In the genomic region with DNA sequence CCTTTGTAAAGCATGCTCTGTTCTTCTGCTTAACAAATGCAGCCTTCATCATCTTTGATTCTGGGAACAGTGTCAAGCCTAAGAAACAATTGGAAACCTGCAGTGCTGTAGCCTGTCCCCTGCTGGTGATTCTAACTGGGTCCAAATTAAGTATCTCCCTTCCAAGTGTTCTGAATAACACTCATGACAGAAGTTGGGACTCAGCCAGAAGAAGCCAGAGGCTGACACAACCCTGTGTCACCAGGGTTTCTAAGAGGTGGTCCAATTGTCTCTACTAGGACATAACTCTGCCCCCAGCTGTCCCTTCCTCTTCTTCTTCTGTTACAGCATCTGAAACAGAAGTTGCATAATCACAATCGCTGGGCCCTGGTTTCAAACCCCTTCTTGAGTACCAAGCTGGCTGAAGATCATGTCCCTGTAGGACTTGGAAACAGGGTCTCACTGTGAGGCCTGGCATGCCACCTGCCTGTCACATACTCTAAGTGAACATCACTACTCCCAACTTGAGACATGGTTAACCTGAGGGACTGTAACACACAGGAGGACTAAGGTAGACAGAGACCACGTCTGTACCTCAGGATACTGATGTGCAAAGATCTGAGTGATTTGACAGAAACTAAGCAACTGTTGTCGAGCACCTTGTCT, we compare ENCODE assay signal across 10 mouse cellular contexts.
DNase-seq lines count a peak whose midpoint lies in the region; ATAC-seq and TF ChIP-seq lines count a peak whose summit lies in the region.
"Had no signal": no experiment of that assay in that cellular context is flagged by ENCODE, and none has a peak within 500 bp of the region (broad histone marks: within the 10 kb centered on the region; RNA-seq: fewer than 3 reads in every experiment).

No protein-coding gene starts in this region.

- DNase-seq in heart, postnatal 10 days, result peak; percentile 20 to 37
- DNase-seq in heart, postnatal 36 days, result no peak
- peak; percentile 58 for DNase-seq in lung, postnatal 0 days (ENCODE audit: low spot score)
- no peak for DNase-seq in lung, adult 2 months
- peak; percentile 71 for DNase-seq in cerebellum, adult 8-10 months
- peak; percentile 71 for DNase-seq in midbrain, postnatal 0 days (ENCODE audit: low spot score)
- DNase-seq in retina, embryonic 14.5 days (ENCODE audit: low spot score), result no peak
- no peak for DNase-seq in urinary bladder, postnatal 14 days (ENCODE audit: low spot score)
- DNase-seq: adrenal gland, postnatal 14 days had no signal

- peak; percentile 57 for ATAC-seq in lung, postnatal 0 days
- ATAC-seq in midbrain, postnatal 0 days (ENCODE audit: low FRiP score), result no peak; the same call in 1 of the 2 replicates

- H3K4me1 ChIP-seq in lung, postnatal 0 days (ENCODE audit: insufficient read depth, low read depth, low read length), result no peaks in the 10 kb centered on the region
- H3K4me1 ChIP-seq in lung, adult 2 months (ENCODE audit: control insufficient read depth, insufficient read depth, low read length), result peaks cover 4% of the 10 kb centered on the region
- H3K4me1 ChIP-seq in midbrain, postnatal 0 days (ENCODE audit: insufficient read depth, low read length), result no peaks in the 10 kb centered on the region
- H3K4me1 ChIP-seq: embryonic facial prominence, embryonic 10.5 days had no signal

- no peak for TF ChIP-seq EP300 in lung, postnatal 0 days (IDR thresholded peaks at IDR 0.05)

- H3K9ac ChIP-seq in lung, postnatal 0 days (replicated peaks; ENCODE audit: low read depth), result no peak overlapping the region
- H3K9ac ChIP-seq in midbrain, postnatal 0 days (replicated peaks; ENCODE audit: low read length, poor library complexity, severe bottlenecking), result no peak overlapping the region

- intact Hi-C loops in heart, postnatal 10 days (cut with DNase I), result no loop called here
- intact Hi-C loops in heart, postnatal 36 days (cut with DNase I), result no loop called here

- H3K4me2 ChIP-seq in lung, postnatal 0 days (replicated peaks; ENCODE audit: low read depth, low read length), result no peak overlapping the region
- no peak overlapping the region for H3K4me2 ChIP-seq in midbrain, postnatal 0 days (ENCODE audit: low read depth, low read length, poor library complexity, severe bottlenecking)

- no peak overlapping the region for H3K27ac ChIP-seq in lung, postnatal 0 days (ENCODE audit: low read length)
- no peak overlapping the region for H3K27ac ChIP-seq in midbrain, postnatal 0 days (ENCODE audit: low read depth, low read length)
- H3K27ac ChIP-seq: embryonic facial prominence, embryonic 10.5 days had no signal

- TF ChIP-seq POLR2A in lung, adult 2 months (IDR thresholded peaks at IDR 0.05; ENCODE audit: borderline replicate concordance, extremely low read depth, low read depth, low read length), result no peak

- no peaks in the 10 kb centered on the region for H3K36me3 ChIP-seq in lung, postnatal 0 days (ENCODE audit: insufficient read depth, low read length)
- no peaks in the 10 kb centered on the region for H3K36me3 ChIP-seq in midbrain, postnatal 0 days (ENCODE audit: insufficient read depth, low read length)
- H3K36me3 ChIP-seq: embryonic facial prominence, embryonic 10.5 days had no signal

- H3K9me3 ChIP-seq in lung, postnatal 0 days (ENCODE audit: low read length), result no peaks in the 10 kb centered on the region
- no peaks in the 10 kb centered on the region for H3K9me3 ChIP-seq in midbrain, postnatal 0 days (ENCODE audit: low read length)
- H3K9me3 ChIP-seq: embryonic facial prominence, embryonic 10.5 days had no signal

- no peak overlapping the region for H3K4me3 ChIP-seq in lung, postnatal 0 days (ENCODE audit: low read depth, low read length)
- H3K4me3 ChIP-seq in lung, adult 2 months (replicated peaks; ENCODE audit: extremely low read depth, low read depth, low read length), result no peak overlapping the region
- no peak overlapping the region for H3K4me3 ChIP-seq in midbrain, postnatal 0 days (ENCODE audit: low read depth, low read length)
- H3K4me3 ChIP-seq: embryonic facial prominence, embryonic 10.5 days had no signal

- no peaks in the 10 kb centered on the region for H3K27me3 ChIP-seq in lung, postnatal 0 days (replicated peaks; ENCODE audit: insufficient read depth, low read length)
- no peaks in the 10 kb centered on the region for H3K27me3 ChIP-seq in midbrain, postnatal 0 days (ENCODE audit: insufficient read depth, low read length)

- 74% methylated on average over 3 of the region's 3 CpGs for WGBS in lung, postnatal 0 days
- WGBS in lung, adult 2 months, result 81% methylated on average over 3 of the region's 3 CpGs
- 75% methylated on average over 3 of the region's 3 CpGs for WGBS in midbrain, postnatal 0 days

- TF ChIP-seq CTCF in lung, postnatal 0 days (IDR thresholded peaks at IDR 0.05), result peak; percentile 54
- no peak for TF ChIP-seq CTCF in lung, adult 2 months (IDR thresholded peaks at IDR 0.05; ENCODE audit: insufficient read depth, low read length)
- TF ChIP-seq CTCF in midbrain, postnatal 0 days (IDR thresholded peaks at IDR 0.05), result peak; percentile 53

Comparison
In these comparisons a context has a peak if more than half of its experiments do, and no peak if none do; other contexts are left out.
1. DNase-seq: peak in heart, postnatal 10 days (2 of 2), lung, postnatal 0 days (single experiment), cerebellum, adult 8-10 months (single experiment) and midbrain, postnatal 0 days (single experiment); none in heart, postnatal 36 days (0 of 2), lung, adult 2 months (single experiment), retina, embryonic 14.5 days (single experiment) and urinary bladder, postnatal 14 days (single experiment).